Mouse (Mus musculus) left cerebral cortex, postnatal 36 days (tissue): ENCODE measurements around the gene Ube2l6. TPM values are rescaled to one million over a fixed set of nuclear protein-coding genes. Genes with fewer than 3 reads are reported as not detected.
"Not testable (repeated sequence)": the region's sequence is repeated elsewhere in the genome, so short reads cannot be mapped to it uniquely, and the experiment has no call there.

Source experiments
- DNase-seq, 2 experiments: peaks; one replicate each; pipeline ENCODE4 v3.0.0; 2021 to 2022; ENCODE audit warnings: low spot score in 2 of 2, mixed read lengths in 1 of 2
- intact Hi-C: fragments of 180-260 bp; cut with DNase I; formaldehyde crosslinking; loops from one replicate; pipeline ENCODE4 v1.15.1; 2025
- total RNA-seq, 2 experiments: library from RNA; stranded (reverse); gene quantifications; 2 replicates each; pipeline ENCODE4 v1.2.3; 2021

Gene Ube2l6
- total RNA-seq, 2 experiments from 2014 or later, result 5.2 to 5.5 TPM

DNA sequence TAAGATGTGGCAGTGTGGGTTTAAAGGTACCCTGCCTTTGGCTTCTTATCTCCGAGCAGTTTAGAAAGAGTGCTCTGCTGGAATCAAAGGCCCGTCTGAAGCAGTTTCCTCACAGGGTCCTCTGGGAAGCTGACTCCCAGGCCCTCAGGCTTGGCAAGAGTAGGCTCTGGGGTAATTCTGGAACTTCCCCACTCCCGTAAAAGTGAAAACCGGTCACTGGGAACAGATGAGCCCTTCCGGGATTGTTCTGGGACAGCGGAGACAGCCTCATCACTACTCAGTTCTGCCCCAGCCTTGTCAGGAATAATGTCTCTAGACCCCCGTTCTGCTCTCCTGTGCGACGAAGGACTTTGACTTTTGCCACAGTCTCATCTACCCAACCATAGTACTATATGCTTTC, 8.2 kb upstream of the Ube2l6 start:
- intact Hi-C loops, result no loop called here
- DNase-seq, result no peak

DNA sequence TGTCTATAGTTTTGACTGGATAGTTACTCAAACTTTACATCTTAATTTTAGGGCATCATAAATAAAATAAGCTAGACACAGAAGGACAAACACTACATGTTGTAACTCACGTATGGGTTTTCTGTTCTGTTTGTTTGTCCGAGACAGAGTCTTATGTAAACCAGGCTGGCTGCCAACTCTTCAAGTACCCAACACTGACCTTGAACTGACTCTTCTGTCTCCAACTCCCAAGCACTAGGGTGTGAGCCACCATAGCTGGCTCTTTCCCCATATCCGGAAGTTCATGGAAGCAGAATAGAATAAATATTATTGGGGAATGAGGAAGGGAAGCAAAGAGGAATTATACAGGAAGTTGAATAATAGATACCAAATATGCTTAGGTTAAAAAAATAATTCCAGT, 6.1 kb upstream of the Ube2l6 start:
- intact Hi-C loops, result no loop called here
- DNase-seq, result no peak

- intact Hi-C loops, result no loop called here
- DNase-seq, result no peak
Measured at GRCm38 (mm10) chr2:84793154-84793553, 5.5 kb upstream of the Ube2l6 start.

GRCm38 (mm10) chr2:84793871-84794270, 4.8 kb upstream of the Ube2l6 start:
- no peak for DNase-seq
- intact Hi-C loops, result no loop called here

- intact Hi-C loops, result loop anchor here (5.0 kb wide), 2 partner anchors 56 to 81 kb away; partner anchors contain the start of genes Gm19426 and Zdhhc5
- DNase-seq, result peak; percentile 77 to 85
Measured at GRCm38 (mm10) chr2:84797833-84798492, 665 bp upstream of the Ube2l6 start.

- intact Hi-C loops, result loop anchor here (5.0 kb wide), 2 partner anchors 57 to 82 kb away; partner anchors contain the start of genes Gm19426 and Zdhhc5
- DNase-seq, result peak; percentile 35 to 63
Measured at GRCm38 (mm10) chr2:84799041-84799561, 473 bp downstream of the Ube2l6 start.

DNA sequence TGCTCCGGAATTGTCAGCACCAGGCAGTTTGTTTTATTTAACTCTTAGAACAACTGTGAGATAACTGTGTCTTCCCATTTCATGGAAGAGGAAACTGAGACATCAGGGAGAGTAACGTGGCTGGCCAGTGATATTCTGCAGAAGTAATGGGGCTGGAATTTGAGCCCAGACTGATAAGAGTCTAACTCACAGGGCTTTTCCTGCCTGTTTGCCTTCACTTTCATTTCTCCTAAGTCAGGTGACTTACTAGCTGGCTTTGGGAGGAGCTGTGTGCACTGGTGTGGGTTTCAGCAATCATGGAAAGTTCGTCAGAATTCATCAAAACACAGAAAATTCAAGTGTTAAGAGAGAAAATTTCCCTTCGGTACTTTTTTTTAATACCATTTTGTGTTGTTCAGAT, 1.7 kb downstream of the Ube2l6 start:
- intact Hi-C loops, result no loop called here
- no peak for DNase-seq

DNA sequence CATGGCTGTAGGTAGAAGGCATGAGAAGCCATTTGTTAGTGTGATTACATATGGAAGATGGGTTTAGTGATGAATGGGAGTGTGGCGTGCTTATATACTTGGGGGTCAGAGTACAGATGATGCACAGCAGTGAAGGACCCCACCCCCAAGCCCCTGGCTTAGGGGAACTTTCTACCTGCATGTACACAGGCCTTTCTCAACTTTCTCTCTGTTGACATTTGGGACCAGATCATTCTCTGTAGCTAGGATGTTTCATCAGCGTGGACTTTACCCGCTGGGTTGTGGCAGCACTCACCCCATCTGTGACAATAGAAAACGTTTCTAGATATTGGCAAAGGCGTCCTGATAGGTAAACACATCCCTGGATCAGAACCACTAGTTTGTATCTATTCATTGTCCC, 2.6 kb downstream of the Ube2l6 start:
- intact Hi-C loops, DNase-seq: not testable (repeated sequence)

GRCm38 (mm10) chr2:84803963-84804362, 5.3 kb downstream of the Ube2l6 start:
- intact Hi-C loops, result no loop called here
- DNase-seq, result no peak

GRCm38 (mm10) chr2:84806546-84806945, 7.9 kb downstream of the Ube2l6 start:
- DNase-seq, result no peak
- intact Hi-C loops, result no loop called here

GRCm38 (mm10) chr2:84809330-84809729, 10.7 kb downstream of the Ube2l6 start:
- DNase-seq, result no peak
- intact Hi-C loops, result no loop called here

DNA sequence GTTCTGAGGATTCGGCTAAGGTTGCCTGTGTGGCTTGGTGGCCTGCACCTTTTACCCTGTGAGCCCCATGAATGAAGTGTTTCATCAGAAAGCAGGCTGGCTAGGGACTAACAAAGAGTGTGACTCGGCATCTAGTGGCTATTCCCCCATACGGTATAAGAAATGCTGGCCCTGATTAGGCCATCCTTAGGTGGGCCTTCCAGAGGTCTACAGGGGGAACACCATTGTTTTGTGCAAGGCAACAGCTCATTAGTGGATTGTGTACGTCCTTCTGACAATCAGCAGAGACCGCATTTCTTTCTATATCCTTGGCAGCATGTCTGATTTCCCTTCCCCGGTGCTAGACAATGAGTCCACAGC, 11.9 kb downstream of the Ube2l6 start:
- DNase-seq, result no peak
- intact Hi-C loops, result no loop called here

DNA sequence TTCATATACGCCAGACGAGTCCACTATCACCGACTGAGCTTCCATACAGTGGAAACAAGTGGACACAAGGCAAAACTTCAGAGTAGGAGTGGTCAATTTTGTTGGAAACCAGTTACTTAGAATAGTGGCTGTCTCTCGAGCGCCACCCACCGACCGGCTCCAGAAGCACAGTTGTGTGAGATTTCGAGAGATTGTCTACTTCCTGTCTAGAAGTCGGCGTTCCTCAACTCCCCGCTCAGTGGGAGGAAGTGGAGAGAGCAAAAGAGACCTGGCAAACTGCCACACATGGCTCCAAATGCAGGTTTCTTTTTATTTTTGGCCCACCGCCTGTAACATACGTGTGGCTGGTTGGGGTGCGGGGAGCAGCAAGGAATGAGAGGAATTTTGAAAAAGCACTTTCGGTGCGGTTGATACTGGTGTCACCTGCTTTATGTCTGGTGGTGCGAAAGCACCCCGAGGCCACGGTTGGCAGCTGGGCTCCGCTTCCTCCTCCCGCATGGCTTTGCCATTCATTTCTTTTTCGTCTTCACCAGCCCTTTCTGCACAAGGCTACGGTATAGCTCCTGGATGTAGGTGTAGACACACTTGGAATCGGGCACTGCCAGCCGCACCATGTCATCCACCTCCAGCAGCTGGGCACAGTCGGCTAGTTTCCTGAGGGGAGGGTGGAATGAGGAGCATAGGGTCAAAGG, 12.4 kb downstream of the Ube2l6 start:
- DNase-seq, result peak; percentile 78 to 83
- intact Hi-C loops, result no loop called here

GRCm38 (mm10) chr2:84811880-84812279, 13.3 kb downstream of the Ube2l6 start:
- intact Hi-C loops, result no loop called here
- DNase-seq, result no peak

- no peak for DNase-seq
- intact Hi-C loops, result no loop called here
Measured at GRCm38 (mm10) chr2:84812676-84813075, 14.0 kb downstream of the Ube2l6 start.

GRCm38 (mm10) chr2:84819861-84820260, 21.2 kb downstream of the Ube2l6 start:
- DNase-seq, result peak; percentile 30 to 52
- intact Hi-C loops, result no loop called here

GRCm38 (mm10) chr2:84822552-84822951, 23.9 kb downstream of the Ube2l6 start, which contains the start of gene Smtnl1:
Smtnl1 (minus strand) TSS chr2:84822652.
- no peak for DNase-seq

GRCm38 (mm10) chr2:84823237-84823636, 24.6 kb downstream of the Ube2l6 start:
- DNase-seq, result no peak
- intact Hi-C loops, result no loop called here

More at GRCm38 (mm10) chr2:84822552-84822951, 23.9 kb downstream of the Ube2l6 start, which contains the start of gene Smtnl1:
- intact Hi-C loops, result no loop called here

DNA sequence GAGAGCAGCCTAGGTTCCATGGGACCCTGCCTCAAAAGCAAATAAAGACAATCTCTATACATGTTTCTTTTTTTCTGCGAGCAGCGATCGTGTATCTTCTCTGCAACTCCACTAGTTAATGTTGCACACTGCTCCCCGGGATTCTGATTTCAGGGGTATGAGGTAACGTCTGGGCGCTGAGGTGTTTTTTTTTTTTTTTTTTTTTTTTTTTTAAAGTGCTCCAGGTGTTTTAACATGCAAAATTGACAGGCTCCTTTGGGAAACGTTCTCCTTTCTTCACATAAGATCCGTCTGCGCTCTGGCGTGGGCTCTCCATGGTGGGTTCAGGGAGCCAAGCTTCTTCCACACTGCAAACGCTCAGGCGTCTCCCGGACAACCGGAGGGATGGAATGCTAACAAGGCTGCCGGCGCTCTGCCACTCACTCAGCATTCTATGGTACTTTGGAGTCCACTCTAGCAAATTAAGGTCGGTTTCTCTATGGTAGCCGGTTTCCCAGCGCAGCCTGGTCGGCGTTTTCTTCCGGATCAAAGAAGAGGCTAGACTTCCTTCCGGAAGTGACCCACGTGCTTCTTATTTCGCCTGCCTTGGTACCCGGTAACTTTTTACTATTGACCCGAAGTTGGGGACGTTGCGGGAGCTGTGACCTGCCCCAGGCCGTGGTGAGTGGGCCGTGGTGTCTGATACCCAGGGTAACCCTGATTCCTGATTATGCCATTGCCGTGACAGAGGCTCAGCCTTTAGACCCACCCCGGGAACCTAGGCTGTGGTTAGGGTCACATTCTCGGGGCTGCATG, 28.1 kb downstream of the Ube2l6 start, which contains the start of gene Timm10:
TSS of gene Timm10 (plus strand) at position 510 of the 795 bp plus-strand sequence.
- DNase-seq, result peak; percentile 85 to 88
- intact Hi-C loops, result loop anchor here (5.0 kb wide), 1 partner anchor 221 kb away; the partner anchor contains the start of gene Tnks1bp1
